Mouse (Mus musculus) cerebellum, adult 2 months (tissue): ENCODE measurements around the gene Erc2.

Experiments used
- CTCF ChIP-seq: fragments of 200-500 bp; IDR thresholded peaks from 2 replicates; pipeline ENCODE4 v1.5.1; 2011; ENCODE audit warnings: low read depth, mild to moderate bottlenecking, control low read depth, low read length, moderate library complexity, borderline replicate concordance; ENCODE audit not compliant: insufficient read depth
- POLR2A ChIP-seq: fragments of 200-500 bp; IDR thresholded peaks from 2 replicates; pipeline ENCODE4 v1.6.1; 2011; ENCODE audit warnings: low read length, control low read depth, borderline replicate concordance; ENCODE audit not compliant: insufficient read depth

DNA sequence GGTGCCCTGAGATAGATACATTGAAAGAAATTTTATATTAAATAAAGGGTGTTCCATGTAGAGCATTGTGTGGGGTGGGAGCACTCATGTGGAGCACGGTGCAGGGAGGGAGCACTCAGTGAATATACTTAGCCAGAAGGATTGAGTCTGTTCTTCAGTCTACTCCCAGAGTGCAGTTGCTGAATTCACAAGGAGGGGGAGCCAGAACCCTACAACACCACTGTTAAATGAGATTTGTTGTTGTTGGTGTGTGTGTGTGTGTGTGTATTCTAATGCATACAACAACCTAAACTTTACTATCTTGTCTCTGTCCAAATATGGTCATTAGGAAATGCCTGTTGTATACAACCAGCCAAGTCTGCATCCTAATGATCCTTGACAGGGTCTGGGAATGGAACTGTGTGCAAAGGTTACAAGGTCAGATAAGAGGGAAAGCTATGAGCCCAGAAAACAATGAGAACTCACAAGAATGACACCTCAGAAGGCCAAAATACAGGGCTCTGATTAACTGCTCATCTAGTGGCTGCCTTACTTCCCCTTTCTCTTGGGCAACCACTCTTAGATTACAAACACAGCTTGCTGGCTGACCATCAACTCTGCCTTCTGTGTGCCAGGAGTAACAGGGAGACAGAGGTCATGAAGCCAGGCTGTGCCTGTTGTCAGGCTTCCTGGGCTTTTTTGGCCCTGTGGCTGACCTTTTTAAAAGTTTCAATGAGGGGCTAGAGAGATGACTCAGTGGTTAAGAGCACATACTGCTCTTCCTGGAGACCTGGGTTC is 661.3 kb downstream of the Erc2 start:
- TF ChIP-seq POLR2A (no peak), CTCF (no peak)
